Mouse (Mus musculus) embryonic facial prominence, embryonic 13.5 days (tissue): Measurements from ENCODE around the gene Eef1a2. TPM values are rescaled to one million over a fixed set of nuclear protein-coding genes. Genes with fewer than 3 reads are reported as not detected.
A peak's percentile ranks its signal among the peaks of the same experiment; 100 is the strongest.

ENCODE experiments used
- ATAC-seq: fragments of 200-750 bp; cut with Nextera tagmentation; 2 replicates; pipeline ENCODE4 v1.8.0; 2017; ENCODE audit warnings: low read depth; ENCODE audit not compliant: insufficient number of reproducible peaks, insufficient read depth, low FRiP score, low TSS enrichment
- H3K27ac ChIP-seq: fragments of 300-500 bp; sonication (generic); 2 replicates; pipeline ENCODE4 v1.5.1; 2015; ENCODE audit warnings: moderate library complexity, mild to moderate bottlenecking, inconsistent platforms
- H3K27me3 ChIP-seq: fragments of 300-500 bp; sonication (generic); 2 replicates; pipeline ENCODE4 v1.6.1; 2015; ENCODE audit warnings: mild to moderate bottlenecking, inconsistent platforms
- H3K36me3 ChIP-seq: fragments of 300-500 bp; sonication (generic); 2 replicates; pipeline ENCODE4 v1.6.1; 2015; ENCODE audit warnings: mild to moderate bottlenecking, inconsistent platforms
- H3K4me1 ChIP-seq: fragments of 300-500 bp; sonication (generic); 2 replicates; pipeline ENCODE4 v1.6.1; 2015; ENCODE audit warnings: inconsistent platforms
- H3K4me2 ChIP-seq: fragments of 300-500 bp; sonication (generic); 2 replicates; pipeline ENCODE4 v1.6.1; 2015; ENCODE audit warnings: moderate library complexity, mild to moderate bottlenecking, inconsistent platforms
- H3K4me3 ChIP-seq: fragments of 300-500 bp; sonication (generic); 2 replicates; pipeline ENCODE4 v1.5.1; 2015; ENCODE audit warnings: mild to moderate bottlenecking, inconsistent platforms
- H3K9ac ChIP-seq: fragments of 300-500 bp; sonication (generic); 2 replicates; pipeline ENCODE4 v1.6.1; 2015; ENCODE audit warnings: mild to moderate bottlenecking, inconsistent platforms
- H3K9me3 ChIP-seq: fragments of 300-500 bp; sonication (generic); 2 replicates; pipeline ENCODE4 v1.6.1; 2016; ENCODE audit warnings: inconsistent platforms
- WGBS: fragments of 180-500 bp; shearing (Covaris S2); methylation state at CpG from one replicate; pipeline ENCODE4 v1.1.7; 2015; ENCODE audit warnings: mixed read lengths; 5-methylcytosine and 5-hydroxymethylcytosine counted together
- polyA plus RNA-seq: library from polyadenylated mRNA; unstranded; fragments of >200 nt; fragmentation: Nextera tagmentation; extraction: Ambion mirVana; gene quantifications from 2 replicates; pipeline ENCODE4 v1.2.1, GENCODE M21; 2015

Gene Eef1a2
- polyA plus RNA-seq, 1 experiment from 2014 or later = 0.20 TPM

GRCm38 (mm10) chr2:181187121-181188000, 30.5 kb upstream of the Eef1a2 start, which contains the start of gene Ppdpf:
Gene Ppdpf, plus strand, starts transcription at chr2:181187247.
- H3K4me3 ChIP-seq = peak within 1 kb of the TSS; percentile 73
- no peaks in the 10 kb centered on the region for H3K9me3 ChIP-seq
- H3K9ac ChIP-seq = peak within 1 kb of the TSS; percentile 96
- ATAC-seq = peak; percentile 95
- peak within 1 kb of the TSS; percentile 75 for H3K4me2 ChIP-seq
- peak within 1 kb of the TSS; percentile 96 for H3K27ac ChIP-seq
- peaks cover 9% of the 10 kb centered on the region for H3K36me3 ChIP-seq
- no peaks in the 10 kb centered on the region for H3K27me3 ChIP-seq
- peaks cover 9% of the 10 kb centered on the region for H3K4me1 ChIP-seq
- WGBS = under 1% methylated on average over 64 of the region's 64 CpGs

- Histone ChIP-seq H3K36me3 (peaks cover 9% of the 10 kb centered on the region), H3K9me3 (no peaks in the 10 kb centered on the region), H3K27ac (peak overlapping the region; percentile 96), H3K4me1 (peaks cover 9% of the 10 kb centered on the region), H3K9ac (peak overlapping the region; percentile 96), H3K4me3 (peak overlapping the region; percentile 73), H3K4me2 (peak overlapping the region; percentile 75), H3K27me3 (no peaks in the 10 kb centered on the region)
- peak; percentile 75 for ATAC-seq
- 0% methylated on average over 14 of the region's 14 CpGs for WGBS
Measured at GRCm38 (mm10) chr2:181186635-181187034, 29.8 kb upstream of the Eef1a2 start.

- Histone ChIP-seq H3K4me3 (no peak overlapping the region), H3K9ac (no peak overlapping the region), H3K4me2 (no peak overlapping the region), H3K27me3 (0 out of 2 replicates have a peak, but pooled peaks cover 4% of the 10 kb centered on the region), H3K27ac (no peak overlapping the region), H3K4me1 (no peaks in the 10 kb centered on the region), H3K9me3 (no peaks in the 10 kb centered on the region), H3K36me3 (no peaks in the 10 kb centered on the region)
- no peak for ATAC-seq
- WGBS = 83% methylated on average over 6 of the region's 6 CpGs
Measured at GRCm38 (mm10) chr2:181180898-181181297, 24.1 kb upstream of the Eef1a2 start.

- Histone ChIP-seq H3K9me3 (no peaks in the 10 kb centered on the region), H3K4me1 (no peaks in the 10 kb centered on the region), H3K27ac (no peak overlapping the region), H3K27me3 (0 out of 2 replicates have a peak, but pooled peaks cover 4% of the 10 kb centered on the region), H3K9ac (no peak overlapping the region), H3K4me2 (no peak overlapping the region), H3K4me3 (no peak overlapping the region), H3K36me3 (no peaks in the 10 kb centered on the region)
- ATAC-seq = no peak
- 84% methylated on average over 5 of the region's 5 CpGs for WGBS
Measured at GRCm38 (mm10) chr2:181178471-181178870, 21.7 kb upstream of the Eef1a2 start.

GRCm38 (mm10) chr2:181178015-181178414, 21.2 kb upstream of the Eef1a2 start:
- H3K27ac ChIP-seq = no peak overlapping the region
- H3K4me1 ChIP-seq = no peaks in the 10 kb centered on the region
- H3K9me3 ChIP-seq = no peaks in the 10 kb centered on the region
- H3K27me3 ChIP-seq = 0 out of 2 replicates have a peak, but pooled peaks cover 4% of the 10 kb centered on the region
- H3K4me2 ChIP-seq = no peak overlapping the region
- ATAC-seq = no peak
- H3K4me3 ChIP-seq = no peak overlapping the region
- no peaks in the 10 kb centered on the region for H3K36me3 ChIP-seq
- H3K9ac ChIP-seq = no peak overlapping the region
- WGBS = 73% methylated on average over 3 of the region's 3 CpGs

GRCm38 (mm10) chr2:181174646-181175045, 17.8 kb upstream of the Eef1a2 start:
- Histone ChIP-seq H3K4me2 (no peak overlapping the region), H3K4me1 (no peaks in the 10 kb centered on the region), H3K9ac (no peak overlapping the region), H3K9me3 (no peaks in the 10 kb centered on the region), H3K27me3 (0 out of 2 replicates have a peak, but pooled peaks cover 4% of the 10 kb centered on the region), H3K4me3 (no peak overlapping the region), H3K27ac (no peak overlapping the region), H3K36me3 (no peaks in the 10 kb centered on the region)
- no peak for ATAC-seq
- 84% methylated on average over 3 of the region's 3 CpGs for WGBS

GRCm38 (mm10) chr2:181166469-181166868, 9.7 kb upstream of the Eef1a2 start:
- Histone ChIP-seq H3K4me2 (no peak overlapping the region), H3K4me1 (no peaks in the 10 kb centered on the region), H3K27ac (no peak overlapping the region), H3K9ac (no peak overlapping the region), H3K9me3 (no peaks in the 10 kb centered on the region), H3K4me3 (no peak overlapping the region), H3K27me3 (peaks cover 10% of the 10 kb centered on the region), H3K36me3 (no peaks in the 10 kb centered on the region)
- 74% methylated on average over 5 of the region's 5 CpGs for WGBS
- no peak for ATAC-seq

- no peak overlapping the region for H3K9ac ChIP-seq
- ATAC-seq = no peak
- no peak overlapping the region for H3K4me3 ChIP-seq
- no peaks in the 10 kb centered on the region for H3K36me3 ChIP-seq
- no peaks in the 10 kb centered on the region for H3K9me3 ChIP-seq
- H3K27ac ChIP-seq = no peak overlapping the region
- WGBS = 60% methylated on average over 4 of the region's 4 CpGs
- H3K4me1 ChIP-seq = peaks cover 7% of the 10 kb centered on the region
- no peak overlapping the region for H3K4me2 ChIP-seq
- H3K27me3 ChIP-seq = peaks cover 37% of the 10 kb centered on the region
Measured at GRCm38 (mm10) chr2:181160821-181161220, 4.0 kb upstream of the Eef1a2 start.

GRCm38 (mm10) chr2:181159771-181160170, 3.0 kb upstream of the Eef1a2 start:
- Histone ChIP-seq H3K4me1 (peaks cover 7% of the 10 kb centered on the region), H3K4me3 (no peak overlapping the region), H3K27ac (no peak overlapping the region), H3K36me3 (no peaks in the 10 kb centered on the region), H3K27me3 (peaks cover 42% of the 10 kb centered on the region), H3K4me2 (no peak overlapping the region), H3K9me3 (no peaks in the 10 kb centered on the region), H3K9ac (no peak overlapping the region)
- ATAC-seq = no peak
- 2% methylated on average over 2 of the region's 2 CpGs for WGBS

- Histone ChIP-seq H3K4me3 (no peak overlapping the region), H3K9ac (no peak overlapping the region), H3K9me3 (no peaks in the 10 kb centered on the region), H3K27ac (no peak overlapping the region), H3K27me3 (peaks cover 49% of the 10 kb centered on the region), H3K4me2 (no peak overlapping the region), H3K4me1 (peaks cover 7% of the 10 kb centered on the region), H3K36me3 (no peaks in the 10 kb centered on the region)
- 49% methylated on average over 7 of the region's 7 CpGs for WGBS
- no peak for ATAC-seq
Measured at GRCm38 (mm10) chr2:181159091-181159514, 2.3 kb upstream of the Eef1a2 start.

GRCm38 (mm10) chr2:181158471-181158870, 1.7 kb upstream of the Eef1a2 start:
- ATAC-seq = no peak
- Histone ChIP-seq H3K27ac (no peak overlapping the region), H3K27me3 (peaks cover 55% of the 10 kb centered on the region), H3K9ac (no peak overlapping the region), H3K4me1 (peaks cover 7% of the 10 kb centered on the region), H3K4me2 (no peak overlapping the region), H3K9me3 (no peaks in the 10 kb centered on the region), H3K36me3 (no peaks in the 10 kb centered on the region), H3K4me3 (no peak overlapping the region)
- 87% methylated on average over 2 of the region's 2 CpGs for WGBS

- Histone ChIP-seq H3K4me1 (peaks cover 7% of the 10 kb centered on the region), H3K9me3 (no peaks in the 10 kb centered on the region), H3K27ac (no peak overlapping the region), H3K27me3 (peaks cover 61% of the 10 kb centered on the region), H3K4me3 (no peak overlapping the region), H3K36me3 (no peaks in the 10 kb centered on the region), H3K4me2 (no peak overlapping the region), H3K9ac (no peak overlapping the region)
- no peak for ATAC-seq
- 81% methylated on average over 6 of the region's 6 CpGs for WGBS
Measured at GRCm38 (mm10) chr2:181157716-181158302, 995 bp upstream of the Eef1a2 start.
